Mouse (Mus musculus) fat pad, adult 2 months (tissue): ENCODE measurements around the gene Mtfr1l.
A peak's percentile ranks its signal among the peaks of the same experiment; 100 is the strongest.
"Not testable (repeated sequence)": the region's sequence is repeated elsewhere in the genome, so short reads cannot be mapped to it uniquely, and the experiment has no call there.

Experiments
- DNase-seq: peaks from one replicate; pipeline ENCODE4 v3.0.0-alpha.2; 2011; ENCODE audit warnings: low read depth, low spot score; ENCODE audit errors: extremely low read depth

Mtfr1l gene

DNA sequence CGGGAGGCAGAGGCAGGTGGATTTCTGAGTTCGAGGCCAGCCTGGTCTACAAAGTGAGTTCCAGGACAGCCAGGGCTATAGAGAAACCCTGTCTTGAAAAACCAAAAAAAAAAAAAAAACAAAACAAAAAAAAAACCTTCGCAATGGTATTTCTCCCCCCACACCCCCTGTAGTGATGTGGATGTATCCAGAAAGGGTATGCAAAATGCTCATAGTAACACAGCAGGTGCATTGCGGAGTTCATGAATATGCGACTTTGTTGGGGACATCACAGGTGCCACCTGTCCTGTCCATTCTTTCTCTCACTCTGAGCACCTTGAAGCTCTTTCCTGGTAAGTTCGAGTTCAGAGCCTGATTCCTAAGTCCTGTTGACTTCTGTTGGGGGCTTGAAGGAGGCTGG, 41.0 kb downstream of the Mtfr1l start:
- DNase-seq: not testable (repeated sequence)

DNA sequence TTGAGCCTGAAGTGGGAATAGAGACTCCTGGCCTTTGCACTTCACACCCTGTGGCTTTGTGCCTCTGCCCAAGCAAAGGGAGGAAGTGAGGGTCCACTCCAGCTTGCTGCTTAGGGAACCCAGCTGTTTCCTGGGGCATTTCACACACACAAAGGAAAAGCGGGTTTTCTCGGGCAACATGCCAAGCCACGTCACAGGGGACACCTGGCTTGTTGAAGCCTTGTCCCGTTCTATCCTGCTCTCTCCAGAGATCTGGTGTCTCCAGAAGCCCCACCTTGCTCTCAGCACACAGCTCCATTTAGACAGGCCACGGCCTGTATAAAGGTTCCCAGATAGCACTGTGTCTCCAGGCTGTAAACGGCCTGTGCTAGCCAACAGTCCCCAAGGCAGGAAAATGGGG, 43.5 kb downstream of the Mtfr1l start:
- no peak for DNase-seq

DNA sequence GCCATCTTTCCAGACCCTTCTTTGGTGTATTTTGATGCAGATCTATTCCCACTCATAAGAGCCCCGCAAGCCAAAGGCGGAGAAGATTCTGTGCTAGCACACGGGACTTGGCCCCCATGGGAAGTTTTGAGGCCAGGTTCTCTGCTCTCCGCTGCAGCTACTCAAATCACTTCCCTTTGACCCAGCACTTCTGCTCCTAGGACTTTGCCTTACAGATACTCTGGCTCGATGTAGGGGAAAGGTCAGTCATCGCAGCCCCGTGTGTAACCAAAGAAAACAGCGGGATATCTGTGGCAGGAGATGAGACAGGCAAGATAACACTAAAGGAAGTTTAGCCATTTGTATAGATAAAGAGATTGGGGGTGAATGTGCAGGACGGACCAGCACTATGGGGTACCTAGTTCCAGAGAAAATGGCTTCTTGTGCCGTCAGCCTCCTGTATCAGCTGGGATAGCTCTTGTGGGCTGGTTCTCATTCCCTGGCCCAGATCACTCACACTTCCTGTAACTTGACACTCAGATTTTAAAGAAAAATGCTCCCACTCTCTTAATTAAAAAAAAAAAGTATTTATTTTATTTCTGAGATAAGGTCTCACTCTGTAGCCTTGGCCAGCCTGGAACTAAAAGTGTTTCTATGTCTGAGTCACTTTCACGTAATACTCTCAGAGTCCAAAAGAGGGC, 45.1 kb downstream of the Mtfr1l start:
- no peak for DNase-seq

DNA sequence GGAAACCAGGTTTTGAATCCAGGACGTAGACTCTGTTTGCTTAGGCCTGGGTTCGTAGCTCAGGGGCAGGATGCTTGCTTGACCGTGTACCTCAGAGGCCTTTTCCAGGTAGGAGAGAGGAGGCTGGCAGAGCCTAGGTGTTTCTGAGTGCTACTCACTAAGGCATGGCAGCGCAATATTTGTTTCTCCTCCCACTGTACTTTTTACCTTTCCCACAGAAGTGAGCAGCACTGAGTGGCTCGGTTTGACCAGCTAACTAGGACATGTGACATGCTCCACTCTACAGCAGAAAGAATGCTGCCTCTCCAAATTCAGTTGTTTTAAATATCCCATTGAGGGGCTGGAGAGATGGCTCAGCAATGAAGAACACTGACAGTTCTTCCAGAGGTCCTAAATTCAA, 47.0 kb downstream of the Mtfr1l start:
- no peak for DNase-seq

DNA sequence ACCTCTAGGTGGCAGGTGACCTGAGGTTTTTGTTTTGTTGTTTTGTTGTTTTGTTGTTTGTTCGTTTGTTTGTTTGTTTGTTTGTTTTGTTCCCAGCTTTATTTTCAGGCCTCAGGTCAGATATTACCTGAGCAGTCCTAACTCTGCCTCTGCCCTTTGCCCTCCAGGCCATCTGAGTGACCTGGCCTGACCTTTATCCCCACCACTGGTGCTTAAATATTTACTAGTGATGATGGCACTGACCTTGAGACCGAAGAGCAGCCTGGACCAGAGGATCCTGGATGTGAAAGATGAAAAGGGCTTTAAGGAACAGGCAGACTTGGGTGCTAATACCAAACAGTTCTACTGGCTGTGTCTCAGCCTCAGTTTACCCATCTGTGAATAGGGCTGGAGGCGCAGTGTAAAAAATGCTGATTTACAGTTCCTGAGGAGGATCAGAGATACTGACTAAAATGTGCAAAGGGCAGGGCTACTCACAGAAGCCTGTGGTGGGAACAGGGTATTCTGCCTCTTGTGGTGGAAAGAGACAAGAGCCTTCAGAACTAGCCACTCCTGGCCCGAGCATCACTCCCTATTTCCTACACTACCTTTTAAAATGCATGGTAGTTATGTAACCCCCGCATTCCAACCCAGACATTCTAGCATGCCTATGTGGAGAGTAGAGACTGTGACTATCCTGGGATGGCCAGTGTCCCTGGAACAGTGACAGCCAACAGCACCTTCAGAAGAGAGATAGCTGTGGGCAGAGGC, 49.9 kb downstream of the Mtfr1l start:
- DNase-seq: no peak

DNA sequence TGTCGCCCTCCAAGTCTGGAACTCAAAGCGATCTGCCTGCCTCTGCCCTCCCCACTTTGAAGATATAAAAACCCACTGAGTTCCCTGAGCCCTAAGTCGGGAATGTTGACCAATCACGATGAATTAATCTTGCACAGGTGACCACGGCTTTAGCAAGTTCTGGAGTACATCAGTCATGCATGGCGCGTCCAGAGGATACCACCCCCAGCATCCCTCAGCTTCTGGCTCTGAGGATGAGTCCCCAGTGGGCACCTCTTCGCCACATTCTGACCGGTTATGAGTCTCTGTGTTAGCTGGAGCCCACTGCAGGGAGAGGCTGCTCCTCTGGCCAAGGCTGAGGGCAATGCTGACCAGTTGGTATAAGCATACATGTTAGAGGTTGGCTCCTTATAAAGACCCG, 51.0 kb downstream of the Mtfr1l start:
- DNase-seq: no peak

DNA sequence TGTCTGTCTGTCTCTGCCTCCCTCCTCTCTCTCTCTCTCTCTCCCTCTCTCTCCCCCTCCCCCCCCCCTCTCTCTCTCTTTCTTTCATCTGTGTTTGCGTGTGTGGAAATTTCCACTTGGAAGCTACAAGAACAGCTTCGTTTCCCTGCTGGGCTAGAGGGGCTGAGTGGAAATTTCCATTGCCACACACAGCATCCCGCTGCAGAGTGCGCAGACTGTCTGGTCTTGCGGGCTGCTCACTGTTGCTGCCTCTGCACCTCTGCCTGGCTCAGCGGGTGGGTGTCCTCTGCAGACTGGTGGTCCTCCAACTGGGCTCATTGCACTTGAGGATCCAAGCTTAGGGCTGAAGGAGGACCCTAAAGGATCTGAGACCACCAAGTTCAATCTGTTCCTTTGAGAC, 51.5 kb downstream of the Mtfr1l start:
- DNase-seq: no peak

DNA sequence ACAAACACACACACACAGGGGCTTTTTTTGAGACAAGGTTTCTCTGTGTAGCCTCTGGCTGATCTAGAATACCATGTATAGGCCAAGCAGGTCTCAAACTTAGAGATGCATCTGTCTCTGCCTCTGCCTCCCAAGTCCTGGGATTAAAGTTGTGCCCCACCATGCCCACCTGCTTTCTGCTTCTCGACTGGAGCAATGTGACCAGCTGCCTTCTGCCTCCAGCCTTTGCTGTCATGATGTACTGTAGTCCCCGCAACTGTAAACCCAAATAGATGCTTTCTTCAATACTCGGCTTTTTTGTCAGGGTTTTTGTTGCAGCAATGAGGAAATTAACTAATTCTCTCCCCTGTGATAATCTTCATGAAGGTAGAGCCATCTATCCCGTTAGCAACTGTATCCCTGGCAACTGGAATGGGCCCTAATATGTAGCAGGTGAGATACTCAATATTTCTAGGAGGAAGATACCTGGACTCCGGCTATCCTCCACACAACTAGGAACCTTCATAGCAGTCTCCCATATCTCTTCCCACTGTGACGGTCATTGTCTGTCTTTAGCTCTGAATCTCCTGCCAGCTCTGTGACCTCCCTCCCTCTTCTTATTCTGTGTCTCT, 52.0 kb downstream of the Mtfr1l start:
- DNase-seq: no peak

DNA sequence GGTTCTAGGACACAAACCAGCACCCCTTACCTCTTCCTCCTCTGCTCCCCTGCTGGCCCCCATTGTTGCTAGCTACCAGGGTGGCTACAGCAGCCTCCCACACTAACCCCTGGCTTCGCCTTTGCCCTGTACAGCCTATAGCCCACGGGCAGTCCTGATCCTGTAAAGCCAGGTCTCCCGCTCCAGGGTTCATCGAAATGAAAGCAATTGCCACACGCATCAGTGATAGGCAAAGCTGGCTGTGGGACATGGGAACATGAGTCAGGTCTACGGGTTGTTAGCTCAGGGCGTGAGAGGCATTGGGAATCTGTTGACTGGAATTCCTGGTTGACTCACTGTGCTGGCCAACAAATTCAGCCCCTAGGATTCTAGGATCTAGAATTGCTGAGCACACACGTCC, 52.7 kb downstream of the Mtfr1l start:
- no peak for DNase-seq

DNA sequence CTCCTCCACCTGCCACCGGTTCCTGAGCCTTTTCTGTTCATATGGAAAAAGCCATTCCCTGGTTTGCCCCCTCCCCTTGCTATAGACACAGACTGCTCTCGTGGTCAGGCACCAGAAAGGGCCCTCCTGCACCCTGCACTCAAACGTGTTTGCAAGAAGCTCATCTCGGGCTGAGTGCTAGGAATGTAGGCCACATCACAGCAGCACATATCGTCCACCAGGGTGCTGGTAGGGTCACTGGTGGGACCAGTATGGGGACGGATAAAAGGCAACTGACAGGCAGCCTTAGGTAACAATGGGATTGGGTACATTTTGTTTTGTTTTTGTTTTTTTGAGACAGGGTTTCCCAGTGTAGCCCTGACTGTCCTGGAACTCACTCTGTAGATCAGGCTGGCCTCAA, 53.9 kb downstream of the Mtfr1l start:
- no peak for DNase-seq

DNA sequence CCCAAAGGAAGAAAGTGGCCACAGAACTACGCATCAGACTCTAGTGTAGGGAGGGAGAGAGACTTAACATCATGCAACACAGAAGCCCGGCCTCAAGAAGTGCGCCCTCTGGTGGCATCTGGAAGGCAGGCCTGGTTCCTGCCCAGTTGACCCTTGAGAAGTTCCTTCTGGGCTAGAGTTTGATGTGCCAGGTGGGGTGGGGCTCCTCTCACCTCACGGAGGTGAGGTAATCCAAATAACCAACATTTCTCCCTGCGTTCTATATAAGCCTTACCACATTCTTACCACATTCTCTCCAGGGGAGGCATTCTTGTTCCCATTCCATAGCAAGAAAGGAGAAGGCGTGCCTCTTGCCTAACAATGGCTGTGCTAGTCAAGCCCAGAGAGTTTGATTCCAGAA, 54.3 kb downstream of the Mtfr1l start:
- DNase-seq: no peak

DNA sequence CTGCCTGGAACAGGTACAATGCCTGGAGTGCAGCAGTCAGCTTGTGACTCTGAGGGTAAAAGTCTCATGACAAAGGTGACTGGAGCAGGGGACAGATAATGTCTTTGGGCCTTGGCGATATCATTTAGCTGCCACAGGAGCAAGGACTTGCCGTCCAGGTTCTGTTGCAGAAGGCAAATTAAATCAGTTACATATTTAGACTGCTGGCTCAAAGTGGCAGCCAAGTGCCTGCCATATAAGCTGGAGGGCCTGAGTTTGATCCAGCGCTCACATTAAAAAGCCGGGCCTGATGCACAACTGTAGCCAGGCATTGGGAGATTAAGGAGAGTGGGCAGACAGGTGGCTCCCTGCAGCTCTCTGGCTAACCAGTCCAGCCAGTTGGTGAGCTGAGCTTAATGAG, 55.3 kb downstream of the Mtfr1l start:
- DNase-seq: peak; percentile 89

DNA sequence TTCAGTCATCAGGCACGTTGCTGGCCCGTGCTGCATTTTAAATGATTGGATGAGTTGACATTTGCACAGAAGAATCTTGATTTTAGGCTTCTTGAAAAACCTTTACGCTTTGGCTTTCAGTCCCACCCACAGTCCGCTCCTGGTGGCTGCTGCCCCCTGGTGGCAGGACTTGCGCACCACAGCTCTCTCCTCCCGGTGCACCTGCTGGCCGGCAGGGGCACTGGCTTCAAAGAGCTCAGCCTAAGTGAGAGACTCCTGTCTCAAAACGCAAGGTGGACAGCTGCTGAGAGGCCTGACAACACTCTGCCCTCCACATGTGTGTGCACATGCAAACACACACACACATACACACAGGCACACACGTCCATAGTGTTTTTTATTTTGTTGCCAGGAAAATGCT, 57.2 kb downstream of the Mtfr1l start:
- no peak for DNase-seq

DNA sequence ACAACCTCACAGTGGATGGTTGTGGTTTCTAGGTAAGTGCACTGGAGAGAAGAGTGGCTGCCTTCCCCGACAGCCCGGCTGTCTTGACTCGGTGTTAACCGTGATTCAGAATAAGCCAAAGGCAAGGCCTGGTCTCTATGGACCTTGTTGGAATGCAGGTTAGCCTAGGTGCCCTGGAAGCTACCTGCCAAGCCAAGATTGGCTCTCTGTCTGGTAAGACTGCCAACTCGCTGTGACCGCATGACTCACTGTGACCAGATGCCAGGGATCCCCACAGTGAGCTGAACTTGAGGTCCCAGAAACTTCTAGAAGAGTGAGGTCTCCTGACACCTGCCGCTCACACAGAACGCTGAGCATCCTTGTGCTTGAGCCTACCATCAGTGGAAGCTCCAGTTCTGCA, 58.3 kb downstream of the Mtfr1l start:
- no peak for DNase-seq
